ENCODE assay signal across 11 mouse cellular contexts in the genomic region with DNA sequence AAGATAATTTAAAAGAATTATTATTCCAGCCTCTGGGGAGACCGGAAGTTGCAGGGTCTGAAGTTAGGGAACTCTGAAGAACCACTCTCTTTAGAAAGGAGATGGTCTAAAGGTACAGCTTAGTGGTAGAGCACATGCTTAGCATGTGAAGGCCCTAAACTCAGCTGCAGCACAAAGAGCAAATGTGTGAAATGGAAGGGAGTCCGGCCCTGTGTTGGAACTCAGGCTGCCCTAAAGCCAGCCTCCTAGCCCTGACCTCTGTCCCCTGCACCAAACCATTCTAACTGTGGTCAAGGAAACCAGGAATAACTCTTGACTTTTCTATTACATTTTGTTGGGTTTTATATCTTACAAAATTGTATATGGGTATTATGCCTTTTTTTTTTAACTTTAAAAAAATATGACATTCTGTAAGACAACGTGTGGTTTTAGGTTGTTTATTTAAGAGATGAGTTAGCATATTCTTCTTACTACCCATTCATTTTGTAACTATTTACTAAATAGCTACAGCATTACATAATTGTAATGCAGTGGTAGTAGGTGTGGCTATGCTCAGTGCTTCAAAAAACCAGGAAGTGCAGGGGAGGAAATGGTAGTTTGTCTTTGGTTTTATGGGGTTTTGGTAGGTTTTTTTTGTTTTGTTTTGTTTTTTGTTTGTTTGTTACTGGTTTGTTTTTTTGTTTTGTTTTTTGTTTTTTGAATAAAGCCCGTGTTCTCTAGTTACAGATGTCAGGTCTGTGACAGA. TPM values are rescaled to one million over a fixed set of nuclear protein-coding genes. Genes with fewer than 3 reads are reported as not detected.
DNase-seq lines count a peak whose midpoint lies in the region; ATAC-seq and TF ChIP-seq lines count a peak whose summit lies in the region.
"Had no signal": no experiment of that assay in that cellular context is flagged by ENCODE, and none has a peak within 500 bp of the region (broad histone marks: within the 10 kb centered on the region; RNA-seq: fewer than 3 reads in every experiment).

No protein-coding gene starts in this region.

- TF ChIP-seq CTCF in liver, postnatal 0 days (IDR thresholded peaks at IDR 0.05; ENCODE audit: low read depth), result no peak
- no peak for TF ChIP-seq CTCF in hindbrain, postnatal 0 days (IDR thresholded peaks at IDR 0.05; ENCODE audit: low read depth)

- no peaks in the 10 kb centered on the region for H3K9me3 ChIP-seq in kidney, embryonic 14.5 days (ENCODE audit: control insufficient read depth, low read length)
- H3K9me3 ChIP-seq in liver, postnatal 0 days (ENCODE audit: low read length), result no peaks in the 10 kb centered on the region
- no peaks in the 10 kb centered on the region for H3K9me3 ChIP-seq in hindbrain, postnatal 0 days (ENCODE audit: low read length)
- H3K9me3 ChIP-seq: heart, embryonic 15.5 days; hindbrain, embryonic 15.5 days; midbrain, embryonic 12.5 days had no signal

- H3K27ac ChIP-seq in kidney, embryonic 14.5 days (ENCODE audit: low read depth, low read length), result peak overlapping the region; percentile 53; the same call in 1 of the 2 replicates
- H3K27ac ChIP-seq in liver, postnatal 0 days (ENCODE audit: low read depth), result peak overlapping the region; percentile 82
- H3K27ac ChIP-seq in hindbrain, postnatal 0 days, result no peak overlapping the region
- H3K27ac ChIP-seq: heart, embryonic 15.5 days; hindbrain, embryonic 15.5 days; midbrain, embryonic 12.5 days had no signal

- peaks cover 2% of the 10 kb centered on the region; the same call in 1 of the 2 replicates for H3K36me3 ChIP-seq in kidney, embryonic 14.5 days (ENCODE audit: control insufficient read depth, insufficient read depth, low read length)
- no peaks in the 10 kb centered on the region; the same call in 1 of the 2 replicates for H3K36me3 ChIP-seq in liver, postnatal 0 days (replicated peaks; ENCODE audit: insufficient read depth, low read length)
- no peaks in the 10 kb centered on the region for H3K36me3 ChIP-seq in hindbrain, postnatal 0 days (ENCODE audit: insufficient read depth, low read length)
- H3K36me3 ChIP-seq: heart, embryonic 15.5 days; hindbrain, embryonic 15.5 days; midbrain, embryonic 12.5 days had no signal

- H3K9ac ChIP-seq in kidney, embryonic 14.5 days (ENCODE audit: low read depth, low read length), result no peak overlapping the region
- H3K9ac ChIP-seq in liver, postnatal 0 days (replicated peaks), result no peak overlapping the region
- H3K9ac ChIP-seq in hindbrain, postnatal 0 days (replicated peaks; ENCODE audit: low read length), result no peak overlapping the region
- H3K9ac ChIP-seq: heart, embryonic 15.5 days; hindbrain, embryonic 15.5 days; midbrain, embryonic 12.5 days had no signal

- DNase-seq in kidney, adult 8-10 months, result no peak
- peak; percentile 54 for DNase-seq in 416B (ENCODE audit: low read depth)
- DNase-seq in liver, postnatal 0 days, result no peak
- no peak for DNase-seq in hindbrain, postnatal 0 days (ENCODE audit: low spot score)
- DNase-seq in thymus, postnatal 10 days (ENCODE audit: low spot score in 2 of 2), result no peak
- DNase-seq in frontal cortex, postnatal 25 days (ENCODE audit: low spot score in 2 of 2), result no peak

- no peak overlapping the region for H3K4me2 ChIP-seq in kidney, embryonic 14.5 days (replicated peaks; ENCODE audit: low read depth, low read length)
- H3K4me2 ChIP-seq in liver, postnatal 0 days (ENCODE audit: low read depth, low read length), result no peak overlapping the region
- no peak overlapping the region for H3K4me2 ChIP-seq in hindbrain, postnatal 0 days (ENCODE audit: low read depth, low read length)
- H3K4me2 ChIP-seq: heart, embryonic 15.5 days; hindbrain, embryonic 15.5 days; midbrain, embryonic 12.5 days had no signal

- TF ChIP-seq EP300 in liver, postnatal 0 days (IDR thresholded peaks at IDR 0.05; ENCODE audit: low read depth), result no peak

- H3K4me3 ChIP-seq in kidney, embryonic 14.5 days (ENCODE audit: low read length), result no peak overlapping the region
- no peak overlapping the region for H3K4me3 ChIP-seq in liver, postnatal 0 days (ENCODE audit: low read depth, low read length)
- H3K4me3 ChIP-seq in hindbrain, postnatal 0 days (ENCODE audit: low read length), result no peak overlapping the region
- H3K4me3 ChIP-seq: heart, embryonic 15.5 days; hindbrain, embryonic 15.5 days; midbrain, embryonic 12.5 days had no signal

- H3K4me1 ChIP-seq in kidney, embryonic 14.5 days (ENCODE audit: control insufficient read depth, insufficient read depth, low read length), result peaks cover 56% of the 10 kb centered on the region
- H3K4me1 ChIP-seq in liver, postnatal 0 days (ENCODE audit: insufficient read depth), result peaks cover 61% of the 10 kb centered on the region
- H3K4me1 ChIP-seq in hindbrain, postnatal 0 days (ENCODE audit: insufficient read depth, low read length), result peaks cover 15% of the 10 kb centered on the region

- no peaks in the 10 kb centered on the region for H3K27me3 ChIP-seq in kidney, embryonic 14.5 days (ENCODE audit: control insufficient read depth, insufficient read depth, low read length)
- no peaks in the 10 kb centered on the region for H3K27me3 ChIP-seq in liver, postnatal 0 days (ENCODE audit: insufficient read depth, low read length)
- H3K27me3 ChIP-seq in hindbrain, postnatal 0 days (ENCODE audit: insufficient read depth, low read length), result no peaks in the 10 kb centered on the region
- H3K27me3 ChIP-seq: heart, embryonic 15.5 days; hindbrain, embryonic 15.5 days; midbrain, embryonic 12.5 days had no signal

- 62% methylated on average over 4 of the region's 4 CpGs for WGBS in kidney, embryonic 14.5 days
- WGBS in liver, postnatal 0 days (ENCODE audit: insufficient replicate concordance), result 52% methylated on average over 4 of the region's 4 CpGs
- 83% methylated on average over 4 of the region's 4 CpGs for WGBS in hindbrain, postnatal 0 days

- no peak for ATAC-seq in kidney, embryonic 14.5 days (ENCODE audit: low FRiP score, low TSS enrichment)
- 0 out of 2 replicates have a peak, but pooled peaks have one; percentile 34 for ATAC-seq in common myeloid progenitor, adult 5-6 weeks (replicated peaks; ENCODE audit: low read depth, poor library complexity, severe bottlenecking)
- peak; percentile 54 for ATAC-seq in liver, postnatal 0 days
- no peak for ATAC-seq in hindbrain, postnatal 0 days

RNA-seq across cellular contexts. Expression of gene Slc45a1, which starts 58.3 kb away (rescaled TPM):
- polyA plus RNA-seq in kidney, embryonic 14.5 days (2014; fragmentation: Nextera tagmentation; extraction: Ambion mirVana), result not detected in 2 replicates
- total RNA-seq in common myeloid progenitor, adult 5-6 weeks (2017), result not detected in 2 replicates
- polyA plus RNA-seq in liver, postnatal 0 days (2015; fragmentation: Nextera tagmentation; extraction: Ambion mirVana), result not detected in 2 replicates
- 49.6 and 51.3 TPM in 2 replicates for total RNA-seq in hindbrain, postnatal 0 days (2014; rRNA removed)
- 41.7 and 47.5 TPM in 2 replicates for polyA plus RNA-seq in hindbrain, postnatal 0 days (2015; fragmentation: Nextera tagmentation; extraction: Ambion mirVana)
- polyA plus RNA-seq: heart, embryonic 15.5 days had no signal

Comparison
In these comparisons a context has a peak if more than half of its experiments do, and no peak if none do; other contexts are left out.
1. ATAC-seq: peak in common myeloid progenitor, adult 5-6 weeks (single experiment) and liver, postnatal 0 days (single experiment); none in kidney, embryonic 14.5 days (single experiment) and hindbrain, postnatal 0 days (single experiment).
2. RNA of gene Slc45a1, which starts 58.3 kb away (polyA plus RNA-seq): 41.7 to 47.5 TPM in hindbrain, postnatal 0 days; not detected in kidney, embryonic 14.5 days and not detected in liver, postnatal 0 days; every median in the first group is over 10 times any median in the second.